Mouse (Mus musculus): ENCODE results near the gene Chst5.

DNA sequence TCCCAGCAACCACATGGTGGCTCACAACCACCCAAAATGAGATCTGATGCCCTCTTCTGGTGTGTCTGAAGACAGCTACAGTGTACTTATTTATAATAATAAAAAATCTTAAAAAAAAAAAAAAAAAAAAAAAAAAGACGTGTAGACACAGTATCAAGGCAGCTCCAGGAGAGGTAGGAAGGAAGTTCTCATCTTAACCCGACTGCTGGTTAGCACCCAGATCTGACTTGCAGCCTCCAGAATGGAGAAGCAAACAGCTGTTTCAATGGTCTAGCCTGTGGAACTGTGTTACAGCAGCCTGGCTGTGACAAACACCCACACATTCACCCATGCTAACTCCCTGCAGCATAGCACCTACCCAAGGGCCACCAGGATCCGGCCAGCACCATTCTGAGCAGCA lies 39.9 kb downstream of the Chst5 start:
- no peak for TF ChIP-seq CTCF (IDR thresholded peaks at IDR 0.05)
- no peak for TF ChIP-seq EP300 (IDR thresholded peaks at IDR 0.05)

Data from lung, postnatal 0 days (tissue).